Mouse (Mus musculus) limb, embryonic 11.5 days (tissue): Measurements from ENCODE around the gene Chrna4. TPM values are rescaled to one million over a fixed set of nuclear protein-coding genes. Genes with fewer than 3 reads are reported as not detected.

Experiments used
- ATAC-seq: fragments of 200-750 bp; cut with Nextera tagmentation; 2 replicates; pipeline ENCODE4 v1.8.0; 2017; ENCODE audit warnings: low read depth; ENCODE audit not compliant: insufficient number of reproducible peaks, low FRiP score, low TSS enrichment
- DNase-seq: peaks from one replicate; pipeline ENCODE4 v3.0.0-alpha.2; 2015; ENCODE audit warnings: low spot score
- H3K27ac ChIP-seq: fragments of 300-500 bp; sonication (generic); replicated peaks from 2 replicates; pipeline ENCODE4 v1.5.1; 2014; ENCODE audit warnings: low read depth, mild to moderate bottlenecking, low read length
- H3K27me3 ChIP-seq: fragments of 300-500 bp; sonication (generic); 2 replicates; pipeline ENCODE4 v1.6.1; 2014; ENCODE audit warnings: mild to moderate bottlenecking, low read length, mixed read lengths; ENCODE audit not compliant: control insufficient read depth, insufficient read depth
- H3K36me3 ChIP-seq: fragments of 300-500 bp; sonication (generic); 2 replicates; pipeline ENCODE4 v1.6.1; 2014; ENCODE audit warnings: mild to moderate bottlenecking, low read length, moderate library complexity, mixed read lengths; ENCODE audit not compliant: control insufficient read depth, insufficient read depth
- H3K4me1 ChIP-seq: fragments of 300-500 bp; sonication (generic); 2 replicates; pipeline ENCODE4 v1.6.1; 2014; ENCODE audit warnings: low read length, mixed read lengths; ENCODE audit not compliant: control insufficient read depth, insufficient read depth
- H3K4me2 ChIP-seq: fragments of 300-500 bp; sonication (generic); 2 replicates; pipeline ENCODE4 v1.6.1; 2014; ENCODE audit warnings: low read depth, mild to moderate bottlenecking, moderate library complexity; ENCODE audit not compliant: severe bottlenecking
- H3K4me3 ChIP-seq: fragments of 300-500 bp; sonication (generic); 2 replicates; pipeline ENCODE4 v1.5.1; 2014; ENCODE audit warnings: low read depth, low read length
- H3K9ac ChIP-seq: fragments of 300-500 bp; sonication (generic); 2 replicates; pipeline ENCODE4 v1.6.1; 2014; ENCODE audit warnings: mild to moderate bottlenecking, low read length
- H3K9me3 ChIP-seq: fragments of 300-500 bp; sonication (generic); 2 replicates; pipeline ENCODE4 v1.6.1; 2016; ENCODE audit warnings: low read length; ENCODE audit not compliant: control insufficient read depth
- WGBS: fragments of 180-500 bp; shearing (Covaris S2); extraction: QIAGEN DNeasy Blood & Tissue Kit; methylation state at CpG from one replicate; pipeline ENCODE4 v1.1.7; 2014; 5-methylcytosine and 5-hydroxymethylcytosine counted together
- polyA plus RNA-seq: library from polyadenylated mRNA; unstranded; fragments of >200 nt; fragmentation: Nextera tagmentation; extraction: Ambion mirVana; gene quantifications from 2 replicates; pipeline ENCODE4 v1.2.1, GENCODE M21; 2014

The Chrna4 gene
- polyA plus RNA-seq, 1 experiment from 2014 or later: 0.95 TPM

GRCm38 (mm10) chr2:181071706-181072402 lies 28.5 kb upstream of the Chrna4 start:
- Histone ChIP-seq H3K9ac (no peak overlapping the region), H3K36me3 (no peaks in the 10 kb centered on the region), H3K4me1 (no peaks in the 10 kb centered on the region), H3K4me3 (no peak overlapping the region), H3K4me2 (no peak overlapping the region), H3K9me3 (no peaks in the 10 kb centered on the region), H3K27ac (no peak overlapping the region), H3K27me3 (no peaks in the 10 kb centered on the region)
- 56% methylated on average over 7 of the region's 7 CpGs for WGBS
- ATAC-seq (no peak), DNase-seq (peak; percentile 91)

- 65% methylated on average over 7 of the region's 7 CpGs for WGBS
- no peaks in the 10 kb centered on the region for H3K4me1 ChIP-seq
- H3K36me3 ChIP-seq: no peaks in the 10 kb centered on the region
- H3K4me3 ChIP-seq: no peak overlapping the region
- DNase-seq (no peak), ATAC-seq (no peak)
- no peak overlapping the region for H3K9ac ChIP-seq
- H3K27ac ChIP-seq: no peak overlapping the region
- no peaks in the 10 kb centered on the region for H3K9me3 ChIP-seq
- no peaks in the 10 kb centered on the region for H3K27me3 ChIP-seq
- no peak overlapping the region for H3K4me2 ChIP-seq
Observed at GRCm38 (mm10) chr2:181070136-181070535, 26.8 kb upstream of the Chrna4 start.

- Histone ChIP-seq H3K27ac (no peak overlapping the region), H3K36me3 (no peaks in the 10 kb centered on the region), H3K4me3 (no peak overlapping the region), H3K27me3 (no peaks in the 10 kb centered on the region), H3K4me2 (no peak overlapping the region), H3K9ac (no peak overlapping the region), H3K4me1 (no peaks in the 10 kb centered on the region), H3K9me3 (no peaks in the 10 kb centered on the region)
- DNase-seq (no peak), ATAC-seq (no peak)
- WGBS: 73% methylated on average over 5 of the region's 5 CpGs
Observed at GRCm38 (mm10) chr2:181068499-181068898, 25.2 kb upstream of the Chrna4 start.

- Histone ChIP-seq H3K27ac (no peak overlapping the region), H3K4me3 (no peak overlapping the region), H3K9me3 (no peaks in the 10 kb centered on the region), H3K27me3 (no peaks in the 10 kb centered on the region), H3K4me2 (no peak overlapping the region), H3K4me1 (no peaks in the 10 kb centered on the region), H3K9ac (no peak overlapping the region), H3K36me3 (no peaks in the 10 kb centered on the region)
- 61% methylated on average over 4 of the region's 4 CpGs for WGBS
- no peak for ATAC-seq
- no peak for DNase-seq
Observed at GRCm38 (mm10) chr2:181065827-181066226, 22.5 kb upstream of the Chrna4 start.

GRCm38 (mm10) chr2:181060127-181060526 lies 16.8 kb upstream of the Chrna4 start:
- H3K4me1 ChIP-seq: peaks cover 6% of the 10 kb centered on the region; the same call in 1 of the 2 replicates
- no peaks in the 10 kb centered on the region for H3K36me3 ChIP-seq
- H3K9ac ChIP-seq: no peak overlapping the region
- ATAC-seq (no peak), DNase-seq (peak; percentile 84)
- H3K9me3 ChIP-seq: no peaks in the 10 kb centered on the region
- H3K4me2 ChIP-seq: no peak overlapping the region
- H3K27me3 ChIP-seq: no peaks in the 10 kb centered on the region
- no peak overlapping the region for H3K4me3 ChIP-seq
- WGBS: 26% methylated on average over 5 of the region's 5 CpGs
- H3K27ac ChIP-seq: no peak overlapping the region

GRCm38 (mm10) chr2:181058193-181058592 lies 14.8 kb upstream of the Chrna4 start:
- peaks cover 6% of the 10 kb centered on the region; the same call in 1 of the 2 replicates for H3K4me1 ChIP-seq

GRCm38 (mm10) chr2:181057341-181057740 lies 14.0 kb upstream of the Chrna4 start:
- DNase-seq: peak; percentile 39
- H3K4me1 ChIP-seq: peaks cover 6% of the 10 kb centered on the region; the same call in 1 of the 2 replicates
- no peaks in the 10 kb centered on the region for H3K9me3 ChIP-seq
- H3K9ac ChIP-seq: no peak overlapping the region
- WGBS: 34% methylated on average over 8 of the region's 8 CpGs
- H3K36me3 ChIP-seq: no peaks in the 10 kb centered on the region
- H3K27me3 ChIP-seq: no peaks in the 10 kb centered on the region
- no peak for ATAC-seq
- H3K4me2 ChIP-seq: no peak overlapping the region
- H3K27ac ChIP-seq: no peak overlapping the region
- H3K4me3 ChIP-seq: no peak overlapping the region

More at GRCm38 (mm10) chr2:181058193-181058592, 14.8 kb upstream of the Chrna4 start:
- Histone ChIP-seq H3K9me3 (no peaks in the 10 kb centered on the region), H3K36me3 (no peaks in the 10 kb centered on the region), H3K27ac (no peak overlapping the region), H3K4me2 (no peak overlapping the region), H3K4me3 (no peak overlapping the region), H3K27me3 (no peaks in the 10 kb centered on the region), H3K9ac (no peak overlapping the region)
- WGBS: 31% methylated on average over 3 of the region's 3 CpGs
- ATAC-seq (no peak), DNase-seq (no peak)

GRCm38 (mm10) chr2:181052171-181052570 lies 8.8 kb upstream of the Chrna4 start:
- WGBS: 90% methylated on average over 1 of the region's 1 CpGs
- H3K4me1 ChIP-seq: peaks cover 2% of the 10 kb centered on the region; the same call in 1 of the 2 replicates

GRCm38 (mm10) chr2:181048986-181049385 lies 5.6 kb upstream of the Chrna4 start:
- no peaks in the 10 kb centered on the region for H3K36me3 ChIP-seq
- H3K4me2 ChIP-seq: no peak overlapping the region
- H3K9me3 ChIP-seq: no peaks in the 10 kb centered on the region
- H3K4me1 ChIP-seq: 0 out of 2 replicates have a peak, but pooled peaks cover 2% of the 10 kb centered on the region
- no peak for DNase-seq
- no peaks in the 10 kb centered on the region for H3K27me3 ChIP-seq
- H3K9ac ChIP-seq: no peak overlapping the region
- ATAC-seq: no peak
- no peak overlapping the region for H3K27ac ChIP-seq
- H3K4me3 ChIP-seq: no peak overlapping the region
- WGBS: 87% methylated on average over 9 of the region's 9 CpGs

More at GRCm38 (mm10) chr2:181052171-181052570, 8.8 kb upstream of the Chrna4 start:
- Histone ChIP-seq H3K9ac (no peak overlapping the region), H3K27ac (no peak overlapping the region), H3K4me2 (no peak overlapping the region), H3K4me3 (no peak overlapping the region), H3K36me3 (no peaks in the 10 kb centered on the region), H3K9me3 (no peaks in the 10 kb centered on the region), H3K27me3 (no peaks in the 10 kb centered on the region)
- DNase-seq: no peak
- ATAC-seq: no peak
